Mouse (Mus musculus) liver, embryonic 14.5 days (tissue): ENCODE data around the gene Hpn. TPM values are rescaled to one million over a fixed set of nuclear protein-coding genes. Genes with fewer than 3 reads are reported as not detected.

Source experiments
- ATAC-seq: fragments of 200-750 bp; cut with Nextera tagmentation; 2 replicates; pipeline ENCODE4 v1.8.0; 2017; ENCODE audit warnings: moderate number of reproducible peaks, mild to moderate bottlenecking, moderate library complexity; ENCODE audit not compliant: insufficient read depth
- DNase-seq, 3 experiments: peaks; one replicate each; pipeline ENCODE4 v3.0.0-alpha.2; 2012 to 2013; ENCODE audit warnings: low read depth in 3 of 3, low spot score in 3 of 3
- H3K27ac ChIP-seq: fragments of 300-500 bp; sonication (generic); 2 replicates; pipeline ENCODE4 v1.5.1; 2014; ENCODE audit warnings: moderate library complexity, mild to moderate bottlenecking, control low read depth, inconsistent platforms
- H3K27me3 ChIP-seq: fragments of 300-500 bp; sonication (generic); 2 replicates; pipeline ENCODE4 v1.6.1; 2014; ENCODE audit warnings: mild to moderate bottlenecking, low read length, moderate library complexity; ENCODE audit not compliant: control insufficient read depth, insufficient read depth
- H3K36me3 ChIP-seq: fragments of 300-500 bp; sonication (generic); replicated peaks from 2 replicates; pipeline ENCODE4 v1.6.1; 2014; ENCODE audit warnings: low read depth; ENCODE audit not compliant: control insufficient read depth, insufficient read depth
- H3K4me1 ChIP-seq, 2 experiments: fragments of 200-500 bp in 1 of 2; fragments of 300-500 bp in 1 of 2; sonication (generic) in 1 of 2; replicated peaks; 2 replicates each; pipeline ENCODE4 v1.6.1; 2012 to 2014; ENCODE audit warnings: antibody characterized with exemption in 1 of 2, inconsistent platforms in 1 of 2, low read length in 1 of 2; ENCODE audit not compliant: control insufficient read depth in 2 of 2, insufficient read depth in 2 of 2
- H3K4me2 ChIP-seq: fragments of 300-500 bp; sonication (generic); 2 replicates; pipeline ENCODE4 v1.6.1; 2014; ENCODE audit warnings: low read depth, mild to moderate bottlenecking, control low read depth, moderate library complexity
- H3K4me3 ChIP-seq, 2 experiments: fragments of 200-500 bp in 1 of 2; fragments of 300-500 bp in 1 of 2; sonication (generic) in 1 of 2; 2 replicates each; pipeline ENCODE4 v1.5.1; 2012 to 2014; ENCODE audit warnings: low read depth in 2 of 2, low read length in 2 of 2, mild to moderate bottlenecking in 2 of 2, control low read depth in 1 of 2, inconsistent platforms in 1 of 2, moderate library complexity in 1 of 2; ENCODE audit not compliant: insufficient read depth in 1 of 2
- H3K9ac ChIP-seq: fragments of 300-500 bp; sonication (generic); replicated peaks from 2 replicates; pipeline ENCODE4 v1.6.1; 2014; ENCODE audit warnings: mild to moderate bottlenecking, control low read depth, moderate library complexity
- H3K9me3 ChIP-seq: fragments of 300-500 bp; sonication (generic); 2 replicates; pipeline ENCODE4 v1.6.1; 2016; ENCODE audit warnings: low read length, mixed read lengths; ENCODE audit not compliant: control insufficient read depth
- CTCF ChIP-seq: IDR thresholded peaks from 2 replicates; pipeline ENCODE4 v1.5.1; 2016; ENCODE audit warnings: antibody characterized with exemption, low read depth, control low read depth
- EP300 ChIP-seq: IDR thresholded peaks from 2 replicates; pipeline ENCODE4 v1.6.1; 2016; ENCODE audit warnings: antibody characterized with exemption, low read depth
- WGBS: fragments of 180-500 bp; shearing (Covaris S2); extraction: QIAGEN DNeasy Blood & Tissue Kit; methylation state at CpG from one replicate; pipeline ENCODE4 v1.1.7; 2014; ENCODE audit not compliant: insufficient replicate concordance; 5-methylcytosine and 5-hydroxymethylcytosine counted together
- polyA plus RNA-seq, 2 experiments: library from polyadenylated mRNA; depleted of rRNA in 1 of 2; stranded (reverse) in 1 of 2; unstranded in 1 of 2; fragments of >200 nt; fragmentation: Nextera tagmentation in 1 of 2; extraction: Ambion mirVana in 1 of 2; gene quantifications; 2 replicates each; pipeline versions ENCODE4 v1.2.1 to v1.2.3; 2012 to 2014

Hpn gene
- polyA plus RNA-seq, 2 experiments = 43.3 to 44.7 TPM

GRCm38 (mm10) chr7:31053882-31054447 is 61.1 kb downstream of the Hpn start:
- TF ChIP-seq CTCF (no peak), EP300 (no peak)
- WGBS = 44% methylated on average over 10 of the region's 10 CpGs
- Histone ChIP-seq H3K4me2 (no peak overlapping the region), H3K27me3 (peaks cover 31% of the 10 kb centered on the region), H3K36me3 (no peaks in the 10 kb centered on the region), H3K4me3 (no peak overlapping the region), H3K9me3 (no peaks in the 10 kb centered on the region), H3K4me1 (peaks cover 0 to 7% of the 10 kb centered on the region in 2 experiments; a peak in 1 of 4 replicates), H3K27ac (no peak overlapping the region), H3K9ac (no peak overlapping the region)
- ATAC-seq (no peak), DNase-seq (no peak)

GRCm38 (mm10) chr7:31052636-31053434 is 62.3 kb downstream of the Hpn start:
- no peak for ATAC-seq
- Histone ChIP-seq H3K4me3 (no peak overlapping the region), H3K36me3 (no peaks in the 10 kb centered on the region), H3K4me2 (no peak overlapping the region; the same call in 1 of the 2 replicates), H3K27me3 (peaks cover 31% of the 10 kb centered on the region), H3K4me1 (peaks cover 0 to 7% of the 10 kb centered on the region in 2 experiments; a peak in 1 of 4 replicates), H3K27ac (no peak overlapping the region), H3K9ac (no peak overlapping the region), H3K9me3 (no peaks in the 10 kb centered on the region)
- no peak for DNase-seq
- 2% methylated on average over 34 of the region's 34 CpGs for WGBS
- no peak for TF ChIP-seq EP300
- TF ChIP-seq CTCF = peak; percentile 33; the same call in 1 of the 2 replicates

GRCm38 (mm10) chr7:31052251-31052635 is 62.8 kb downstream of the Hpn start:
- H3K4me3 ChIP-seq = no peak overlapping the region
- peaks cover 31% of the 10 kb centered on the region for H3K27me3 ChIP-seq
- no peak for DNase-seq
- no peak overlapping the region for H3K9ac ChIP-seq
- TF ChIP-seq EP300 = no peak
- no peak for TF ChIP-seq CTCF
- H3K4me2 ChIP-seq = no peak overlapping the region; the same call in 1 of the 2 replicates
- no peak overlapping the region for H3K27ac ChIP-seq
- no peaks in the 10 kb centered on the region for H3K36me3 ChIP-seq
- H3K9me3 ChIP-seq = no peaks in the 10 kb centered on the region
- 0 out of 4 replicates have a peak, but pooled peaks cover 0 to 2% of the 10 kb centered on the region in 2 experiments for H3K4me1 ChIP-seq
- WGBS = 3% methylated on average over 22 of the region's 22 CpGs
- ATAC-seq = no peak

- Histone ChIP-seq H3K9ac (no peak within 1 kb of the TSS), H3K27ac (no peak within 1 kb of the TSS), H3K27me3 (peaks cover 31% of the 10 kb centered on the region), H3K4me3 (no peak within 1 kb of the TSS), H3K4me2 (no peak within 1 kb of the TSS), H3K9me3 (no peaks in the 10 kb centered on the region), H3K36me3 (no peaks in the 10 kb centered on the region), H3K4me1 (no peaks in the 10 kb centered on the region)
- ATAC-seq (no peak), DNase-seq (no peak)
- WGBS = 3% methylated on average over 25 of the region's 28 CpGs
- TF ChIP-seq EP300 (no peak), CTCF (no peak)
These were observed 63.6 kb downstream of the Hpn start, which contains the start of gene Fxyd7 for GRCm38 (mm10) chr7:31051321-31052021. TSS of gene Fxyd7 (minus strand) at chr7:31051467.

- no peak overlapping the region for H3K9ac ChIP-seq
- H3K27ac ChIP-seq = no peak overlapping the region
- TF ChIP-seq EP300 (no peak), CTCF (no peak)
- ATAC-seq (no peak), DNase-seq (no peak)
- WGBS = 5% methylated on average over 9 of the region's 9 CpGs
- no peaks in the 10 kb centered on the region for H3K9me3 ChIP-seq
- H3K27me3 ChIP-seq = peaks cover 31% of the 10 kb centered on the region
- H3K4me3 ChIP-seq = no peak overlapping the region
- H3K36me3 ChIP-seq = no peaks in the 10 kb centered on the region
- no peak overlapping the region for H3K4me2 ChIP-seq
- no peaks in the 10 kb centered on the region for H3K4me1 ChIP-seq
These were observed 64.2 kb downstream of the Hpn start for GRCm38 (mm10) chr7:31050921-31051320.
